Mouse (Mus musculus) megakaryocyte, embryonic 14.5 days (primary cell): ENCODE results near the gene Zfp869.
"Not testable (repeated sequence)": the region's sequence is repeated elsewhere in the genome, so short reads cannot be mapped to it uniquely, and the experiment has no call there.

Experiments used
- FLI1 ChIP-seq: IDR thresholded peaks from 2 replicates; pipeline ENCODE4 v1.6.1; 2012; ENCODE audit warnings: low read length, inconsistent platforms, mixed read lengths
- GATA1 ChIP-seq: IDR thresholded peaks from 3 replicates; pipeline ENCODE4 v1.6.1; 2012; ENCODE audit warnings: mixed read lengths, low read length, inconsistent platforms, borderline replicate concordance

GRCm38 (mm10) chr8:69710624-69711023 is at the start of gene Zfp869:
- not testable (repeated sequence) for TF ChIP-seq GATA1, FLI1
